Mouse (Mus musculus) inflammation-experienced regulatory T-cells, adult 6 months (primary cell): ENCODE results near the gene Gm20431. TPM values are rescaled to one million over a fixed set of nuclear protein-coding genes. Genes with fewer than 3 reads are reported as not detected.

Experiments used
- ATAC-seq: one replicate; pipeline ENCODE4 v1.8.0; 2017
- polyA plus RNA-seq, 3 experiments: library from polyadenylated mRNA; unstranded; fragments of 100-300 nt; shearing (Covaris generic); gene quantifications; one replicate each; pipeline ENCODE4 v1.2.1; 2017

Gm20431 gene
- polyA plus RNA-seq, 3 experiments from 2014 or later, result not detected

DNA sequence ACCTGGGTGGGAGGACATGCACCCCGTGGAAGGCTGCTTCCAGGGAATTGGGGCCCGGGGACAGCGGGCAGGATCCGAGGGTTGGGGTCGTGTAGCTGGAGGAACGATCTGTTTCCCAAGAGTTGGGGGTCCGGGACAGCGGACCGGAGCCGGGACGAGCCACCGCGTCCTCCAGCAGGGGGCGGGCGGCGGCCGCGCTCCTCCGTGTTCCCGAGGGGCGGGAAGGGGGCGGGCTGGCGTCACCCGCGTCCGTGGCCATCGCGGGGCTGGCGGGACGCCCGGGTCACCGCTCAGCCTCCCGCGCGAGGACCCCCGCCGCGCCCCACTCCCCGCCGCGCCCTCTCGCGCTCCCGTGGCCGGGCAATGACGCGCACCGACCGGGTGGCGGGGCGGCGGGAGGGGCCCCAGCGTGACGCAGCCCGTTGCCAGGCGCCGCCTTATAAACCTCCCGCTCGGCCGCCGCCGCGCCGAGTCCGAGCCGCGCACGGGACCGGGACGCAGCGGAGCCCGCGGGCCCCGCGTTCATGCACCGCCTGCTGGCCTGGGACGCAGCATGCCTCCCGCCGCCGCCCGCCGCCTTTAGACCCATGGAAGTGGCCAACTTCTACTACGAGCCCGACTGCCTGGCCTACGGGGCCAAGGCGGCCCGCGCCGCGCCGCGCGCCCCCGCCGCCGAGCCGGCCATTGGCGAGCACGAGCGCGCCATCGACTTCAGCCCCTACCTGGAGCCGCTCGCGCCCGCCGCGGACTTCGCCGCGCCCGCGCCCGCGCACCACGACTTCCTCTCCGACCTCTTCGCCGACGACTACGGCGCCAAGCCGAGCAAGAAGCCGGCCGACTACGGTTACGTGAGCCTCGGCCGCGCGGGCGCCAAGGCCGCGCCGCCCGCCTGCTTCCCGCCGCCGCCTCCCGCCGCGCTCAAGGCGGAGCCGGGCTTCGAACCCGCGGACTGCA, 27.5 kb upstream of the Gm20431 start, which contains the start of gene Cebpb:
TSS of gene Cebpb (plus strand) at position 418 of the 954 bp plus-strand sequence.
- ATAC-seq, result peak; percentile 58

- ATAC-seq, result no peak
Measured at GRCm38 (mm10) chr2:167688126-167688497, 26.8 kb upstream of the Gm20431 start.

DNA sequence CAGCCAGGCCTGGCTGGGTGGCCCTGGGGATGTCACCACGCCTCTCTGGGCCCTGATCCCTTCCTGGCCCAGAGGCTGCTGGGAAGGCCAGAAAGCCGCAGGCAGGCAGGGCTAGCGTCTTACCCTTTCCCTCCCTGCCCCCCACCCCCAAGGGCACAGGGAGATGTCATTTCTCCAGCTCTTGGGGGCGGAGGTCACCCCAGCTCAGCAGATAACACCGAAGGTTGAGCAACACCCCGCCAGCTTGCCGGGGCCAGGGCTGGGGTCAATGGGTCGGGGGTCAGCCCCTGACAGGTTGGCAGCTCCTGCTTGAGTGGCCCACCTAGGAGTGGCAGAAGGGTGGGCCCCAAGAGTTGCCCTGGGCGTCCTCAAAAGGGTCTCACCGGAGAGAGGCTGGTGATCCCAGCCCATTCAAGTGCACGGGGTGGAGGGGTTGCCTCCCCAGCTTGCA, 26.4 kb upstream of the Gm20431 start:
- ATAC-seq, result no peak

GRCm38 (mm10) chr2:167687250-167687586, 25.9 kb upstream of the Gm20431 start:
- no peak for ATAC-seq

- ATAC-seq, result no peak
Measured at GRCm38 (mm10) chr2:167686382-167687249, 25.3 kb upstream of the Gm20431 start.

GRCm38 (mm10) chr2:167685865-167686264, 24.6 kb upstream of the Gm20431 start:
- ATAC-seq, result no peak

DNA sequence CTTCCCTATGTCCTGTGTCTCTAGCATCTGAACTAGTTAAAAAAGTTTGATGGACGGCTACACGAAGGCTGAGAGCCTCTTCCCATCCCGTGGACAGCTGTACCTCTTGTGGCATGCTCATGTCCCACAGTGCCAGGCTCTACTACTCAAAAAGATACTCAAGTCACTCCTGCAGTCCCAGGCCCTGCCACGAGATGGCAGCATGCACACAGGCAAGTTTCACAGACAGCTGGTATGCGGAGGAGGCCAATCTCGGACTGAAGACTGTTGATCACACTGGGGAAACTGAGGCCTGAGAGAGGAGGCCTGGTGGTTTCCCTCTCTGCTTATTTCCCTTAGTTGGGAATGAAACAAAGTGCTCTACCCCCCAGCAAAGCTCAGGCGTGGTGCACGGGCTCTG, 23.8 kb upstream of the Gm20431 start:
- peak; percentile 6 for ATAC-seq

GRCm38 (mm10) chr2:167683721-167684120, 22.4 kb upstream of the Gm20431 start:
- ATAC-seq, result no peak

- peak; percentile 29 for ATAC-seq
Measured at GRCm38 (mm10) chr2:167680657-167681056, 19.4 kb upstream of the Gm20431 start.

- ATAC-seq, result peak; percentile 89
Measured at GRCm38 (mm10) chr2:167679902-167680430, 18.7 kb upstream of the Gm20431 start.

- no peak for ATAC-seq
Measured at GRCm38 (mm10) chr2:167678600-167678999, 17.3 kb upstream of the Gm20431 start.

DNA sequence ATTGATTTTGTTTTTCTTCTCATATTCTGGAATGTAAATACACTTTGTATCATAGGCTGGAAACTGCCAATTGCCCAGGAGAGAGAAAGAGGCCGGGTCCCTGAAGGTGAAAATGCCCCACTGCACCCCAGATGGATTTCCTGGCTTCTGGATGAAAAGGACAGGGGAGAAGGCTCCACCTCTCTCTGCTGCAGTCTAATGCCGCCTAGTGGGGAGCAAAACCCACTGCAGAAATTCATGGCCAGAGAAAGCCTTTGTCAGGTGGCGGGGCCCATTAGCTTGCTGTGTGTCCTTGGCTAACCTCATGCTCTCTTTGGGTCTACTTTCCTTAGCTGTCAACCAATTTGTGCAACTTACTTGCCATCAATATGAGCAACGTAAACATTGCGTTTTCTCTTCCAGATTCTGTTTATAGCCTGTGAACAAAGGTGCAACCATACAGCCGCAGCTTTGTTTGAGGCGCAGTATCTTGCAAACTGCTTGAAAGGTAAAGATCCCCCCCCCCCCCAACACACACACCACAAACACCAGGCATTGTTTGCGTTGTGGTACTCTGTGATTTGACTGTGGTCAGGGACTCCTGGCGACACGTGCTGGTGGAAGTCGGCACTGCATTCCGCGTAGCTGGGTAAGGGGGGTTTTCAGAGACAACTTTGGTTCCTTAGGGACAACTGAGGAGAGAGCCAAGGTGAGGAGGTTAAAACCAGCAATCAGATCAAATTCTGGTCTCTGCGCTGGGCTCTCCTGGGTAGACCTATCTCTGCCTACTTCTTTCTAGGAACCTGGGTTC, 14.0 kb upstream of the Gm20431 start:
- ATAC-seq, result no peak

DNA sequence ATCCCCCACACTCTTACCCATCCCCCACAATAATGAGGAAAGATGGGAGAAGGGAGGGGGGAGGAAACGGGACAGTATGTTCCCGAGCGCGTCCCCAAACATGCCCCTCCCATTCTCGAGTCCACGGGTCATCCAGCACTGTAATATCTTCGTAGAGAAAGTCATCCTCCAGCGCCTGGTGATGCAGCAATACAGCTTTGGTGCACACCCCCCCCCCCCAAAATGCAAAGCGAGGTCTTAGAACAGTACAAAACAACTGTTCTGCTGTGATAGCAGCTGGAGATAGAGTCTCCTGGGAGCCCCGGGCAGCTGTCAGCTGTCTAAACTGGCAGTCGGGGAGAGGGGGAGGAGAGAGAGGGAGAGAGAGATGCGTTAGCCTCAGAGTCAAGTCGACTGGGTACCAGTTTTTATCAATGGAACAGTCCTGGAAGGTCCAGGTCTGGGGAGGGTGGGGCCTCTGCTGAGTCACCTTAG, 11.0 kb upstream of the Gm20431 start:
- ATAC-seq, result no peak

GRCm38 (mm10) chr2:167671101-167671633, 9.9 kb upstream of the Gm20431 start:
- ATAC-seq, result no peak

GRCm38 (mm10) chr2:167669398-167669797, 8.1 kb upstream of the Gm20431 start:
- no peak for ATAC-seq

GRCm38 (mm10) chr2:167668426-167668825, 7.1 kb upstream of the Gm20431 start:
- no peak for ATAC-seq

DNA sequence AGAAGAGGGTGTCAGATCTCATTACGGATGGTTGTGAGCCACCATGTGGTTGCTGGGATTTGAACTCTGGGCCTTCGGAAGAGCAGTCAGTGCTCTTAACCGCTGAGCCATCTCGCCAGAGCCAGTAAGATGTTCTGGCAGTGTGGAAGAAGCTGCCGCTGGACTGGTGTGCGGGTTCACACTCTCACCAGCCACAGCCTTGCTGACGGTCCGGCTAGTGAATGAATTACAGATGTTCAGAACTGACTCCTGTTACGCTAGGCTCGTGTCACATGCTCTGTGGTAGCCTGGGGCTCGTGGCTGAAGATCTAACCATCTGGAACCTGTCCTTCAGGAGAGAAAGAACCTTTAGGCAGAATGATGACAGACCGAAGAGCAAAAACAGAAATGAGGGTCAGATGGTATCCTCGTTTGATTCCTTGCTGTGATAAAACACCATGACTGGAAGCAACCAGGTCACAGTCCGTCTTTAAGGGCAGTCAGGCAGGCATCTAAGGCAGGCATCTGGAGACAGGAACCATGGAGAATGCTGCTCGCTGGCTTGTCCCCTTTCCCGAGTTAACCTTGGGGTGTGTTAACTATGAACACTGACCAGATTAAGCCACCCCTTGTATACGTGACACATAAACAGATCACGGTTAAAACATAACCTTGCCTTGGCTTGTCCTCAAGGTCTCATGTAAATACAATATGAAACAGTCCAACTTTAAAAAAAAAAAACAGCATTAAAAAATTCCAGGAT, 4.8 kb upstream of the Gm20431 start:
- ATAC-seq, result no peak

- ATAC-seq, result no peak
Measured at GRCm38 (mm10) chr2:167662713-167663112, 1.4 kb upstream of the Gm20431 start.

GRCm38 (mm10) chr2:167660611-167660971, 705 bp downstream of the Gm20431 start:
- ATAC-seq, result no peak

DNA sequence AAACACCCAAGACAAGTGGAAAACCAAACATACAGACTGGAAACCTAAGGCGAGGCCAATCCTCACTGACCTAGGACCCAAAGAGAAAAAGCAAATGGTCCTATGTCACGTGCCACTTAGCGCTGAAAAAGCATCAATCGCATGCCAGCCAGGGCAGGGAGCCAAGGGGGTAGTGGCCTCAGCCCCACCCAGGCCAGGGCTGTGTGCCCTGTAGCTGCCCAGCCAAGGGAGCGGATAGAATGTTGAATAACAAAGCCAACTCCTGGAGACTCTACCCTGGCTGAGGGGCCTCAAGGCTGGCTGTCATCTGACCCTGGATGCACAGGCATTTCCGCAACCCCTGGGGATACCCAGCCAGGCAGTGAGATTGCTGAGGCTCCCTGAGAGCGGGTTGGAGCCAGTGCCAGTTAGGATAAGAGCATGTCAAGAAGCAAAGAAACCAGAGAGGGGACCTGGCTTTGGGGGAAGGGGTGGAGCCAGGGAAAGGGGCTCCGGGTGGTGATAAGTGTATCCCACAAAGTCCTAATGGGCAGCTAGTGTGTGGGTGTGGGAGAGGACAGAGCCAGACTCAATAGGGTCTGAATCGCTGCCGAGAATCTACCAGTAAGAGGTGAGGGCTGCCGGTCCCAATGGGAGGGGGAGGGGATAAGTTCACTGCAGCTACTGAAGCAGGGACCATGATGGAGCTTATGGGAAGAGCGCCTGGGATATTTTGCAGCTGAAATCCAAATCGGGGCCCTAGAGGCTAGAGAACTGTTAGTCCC, 1.3 kb downstream of the Gm20431 start:
- ATAC-seq, result no peak
